Mouse (Mus musculus): ENCODE data around the gene Xlr3a. TPM values are rescaled to one million over a fixed set of nuclear protein-coding genes. Genes with fewer than 3 reads are reported as not detected.
"Not testable (repeated sequence)": the region's sequence is repeated elsewhere in the genome, so short reads cannot be mapped to it uniquely, and the experiment has no call there.

Gene Xlr3a
- 1 to 10 TPM in 3 of 4 experiments, under 1 TPM in 1; 0.31 to 5.1 (median 3.3) TPM for total RNA-seq (2022)

DNA sequence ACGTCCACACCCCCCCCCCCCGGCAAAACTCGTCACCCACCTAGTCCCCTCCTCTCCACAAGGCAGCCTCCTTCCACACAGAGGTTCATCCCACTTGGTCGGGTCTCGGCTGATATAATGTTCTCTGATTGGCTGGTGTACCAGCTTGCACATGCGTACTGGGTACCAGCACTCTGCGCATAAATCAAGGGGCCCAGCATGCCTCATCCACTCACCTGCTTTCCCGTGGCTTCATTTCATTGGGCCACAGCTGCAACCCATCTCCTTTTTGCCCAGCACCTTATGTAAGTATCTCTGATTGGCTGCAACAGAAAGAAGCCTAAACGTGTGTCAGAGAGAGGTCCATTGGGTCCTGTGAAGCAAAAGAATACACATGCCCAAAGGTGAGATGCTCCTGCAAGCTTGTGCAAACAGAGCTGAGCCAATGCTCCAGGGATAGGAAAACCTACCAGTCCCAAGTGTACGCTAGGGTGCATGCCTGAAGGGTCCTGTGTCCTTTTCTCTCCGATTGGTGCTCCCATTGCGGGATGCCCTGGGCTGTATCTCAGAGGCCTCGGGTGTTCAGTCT is at the start of gene Xlr3a:
Xlr3a (minus strand) TSS at position 155 of the 568 bp plus-strand sequence.
- not testable (repeated sequence) for DNase-seq

DNA sequence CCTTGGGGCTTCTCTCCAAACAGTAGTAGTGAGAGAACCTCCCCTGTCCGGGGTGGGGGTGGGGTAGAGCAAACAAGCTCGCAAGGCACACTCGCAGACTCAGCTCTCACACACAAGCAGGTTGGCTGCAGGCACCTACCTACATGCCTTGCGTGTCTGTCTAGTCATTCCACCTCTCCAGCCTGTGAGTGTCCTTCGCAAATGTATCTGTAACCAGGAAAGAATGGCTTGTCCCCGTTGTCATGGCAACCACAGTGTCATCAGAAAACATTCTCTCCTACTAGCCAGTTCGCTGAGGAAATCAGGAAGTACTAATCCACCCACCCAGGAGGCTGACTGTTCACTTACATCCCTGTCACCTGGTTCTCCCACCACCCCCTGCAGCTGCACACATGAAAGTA is 46.3 kb upstream of the Xlr3a start:
- not testable (repeated sequence) for DNase-seq

DNA sequence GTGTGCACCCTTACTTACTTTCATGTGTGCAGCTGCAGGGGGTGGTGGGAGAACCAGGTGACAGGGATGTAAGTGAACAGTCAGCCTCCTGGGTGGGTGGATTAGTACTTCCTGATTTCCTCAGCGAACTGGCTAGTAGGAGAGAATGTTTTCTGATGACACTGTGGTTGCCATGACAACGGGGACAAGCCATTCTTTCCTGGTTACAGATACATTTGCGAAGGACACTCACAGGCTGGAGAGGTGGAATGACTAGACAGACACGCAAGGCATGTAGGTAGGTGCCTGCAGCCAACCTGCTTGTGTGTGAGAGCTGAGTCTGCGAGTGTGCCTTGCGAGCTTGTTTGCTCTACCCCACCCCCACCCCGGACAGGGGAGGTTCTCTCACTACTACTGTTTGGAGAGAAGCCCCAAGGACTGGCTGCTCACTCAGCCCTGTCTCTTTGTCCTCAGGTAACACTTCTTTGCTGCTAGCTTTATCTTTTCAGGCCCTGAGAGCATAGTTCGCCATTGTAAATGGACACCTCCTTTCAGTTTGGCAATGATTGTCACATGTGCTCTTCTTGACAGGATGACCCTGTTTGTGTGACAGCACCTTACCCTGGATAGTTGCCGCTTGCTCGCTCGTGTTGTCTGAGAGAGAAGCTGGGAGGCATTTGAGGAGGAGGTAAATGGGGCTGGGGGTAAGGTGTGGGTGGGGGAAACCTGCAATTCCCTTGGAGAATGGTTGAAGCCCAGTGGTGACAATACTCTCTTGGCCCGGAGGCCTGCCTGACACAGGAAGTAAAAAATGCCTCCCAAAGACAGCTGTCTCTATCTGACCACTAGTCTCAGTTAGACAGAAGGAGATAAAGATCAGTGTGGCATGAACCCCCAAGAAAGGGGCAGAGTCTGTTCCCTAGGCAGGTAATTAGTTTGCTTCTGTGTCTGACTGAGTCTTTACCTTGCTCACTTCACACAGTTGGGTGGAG is 26.2 kb upstream of the Xlr3a start:
- not testable (repeated sequence) for DNase-seq

DNA sequence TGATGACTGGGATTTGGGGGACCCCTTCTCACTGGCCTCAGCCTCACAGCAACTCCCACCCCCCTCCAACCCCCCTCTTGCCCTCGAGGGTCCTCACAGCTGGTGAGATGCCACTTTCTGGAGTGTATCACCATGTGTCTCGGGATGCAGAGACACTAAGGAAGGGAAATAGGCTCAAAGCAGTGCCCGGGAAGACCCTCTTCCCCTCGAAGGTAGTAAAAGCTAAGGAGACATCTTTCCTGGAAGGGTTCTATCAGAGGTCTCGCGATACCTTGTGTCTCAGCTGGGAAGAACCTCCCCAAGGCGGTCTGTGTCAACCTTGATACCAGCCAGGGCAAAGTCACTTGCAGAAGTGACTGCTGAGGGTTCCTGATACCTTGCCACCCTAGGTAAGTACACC is 19.9 kb upstream of the Xlr3a start, which contains the start of gene Gm14685:
Gm14685 (plus strand) TSS at position 301 of the 400 bp plus-strand sequence.
- DNase-seq: not testable (repeated sequence)

DNA sequence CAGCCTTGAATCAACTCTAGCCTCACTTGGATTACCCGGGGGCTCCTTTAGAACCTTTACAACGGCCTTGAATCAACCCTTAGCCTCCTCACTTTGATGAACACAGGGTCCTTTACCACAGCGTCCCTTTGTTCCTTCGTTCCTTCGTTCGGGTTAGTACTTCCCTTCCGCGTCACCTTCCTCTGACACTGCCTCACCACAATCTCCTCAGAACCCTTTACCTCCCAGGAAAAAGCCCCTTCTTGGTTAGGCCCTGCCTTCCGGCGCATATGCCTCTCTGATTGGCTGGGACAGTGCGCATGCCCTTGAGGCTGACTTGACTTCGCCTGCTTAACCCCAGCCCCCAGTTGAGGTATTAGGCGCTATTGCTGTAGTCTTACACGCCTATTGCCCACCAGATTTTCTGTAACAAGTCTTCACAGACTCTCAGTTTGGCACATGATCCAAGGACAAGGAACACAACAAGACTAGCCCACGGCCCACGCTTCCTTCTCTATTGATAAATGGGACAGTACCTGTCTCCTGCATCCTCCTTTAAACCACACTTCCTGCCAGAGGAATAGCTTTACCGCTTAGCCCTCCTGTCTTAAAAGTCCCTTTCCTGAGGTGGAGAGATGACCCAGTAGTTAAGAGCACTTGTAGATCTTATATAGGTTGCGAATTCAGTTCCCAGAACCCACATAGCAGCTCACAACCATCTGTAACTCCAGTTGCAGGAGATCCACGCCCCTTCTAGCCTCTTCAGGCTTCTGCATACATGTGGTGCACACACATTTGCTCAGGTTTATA is 14.4 kb downstream of the Xlr3a start, which contains the start of gene Xlr4a:
Xlr4a (minus strand) TSS at position 212 of the 789 bp plus-strand sequence.
- DNase-seq: not testable (repeated sequence)

DNA sequence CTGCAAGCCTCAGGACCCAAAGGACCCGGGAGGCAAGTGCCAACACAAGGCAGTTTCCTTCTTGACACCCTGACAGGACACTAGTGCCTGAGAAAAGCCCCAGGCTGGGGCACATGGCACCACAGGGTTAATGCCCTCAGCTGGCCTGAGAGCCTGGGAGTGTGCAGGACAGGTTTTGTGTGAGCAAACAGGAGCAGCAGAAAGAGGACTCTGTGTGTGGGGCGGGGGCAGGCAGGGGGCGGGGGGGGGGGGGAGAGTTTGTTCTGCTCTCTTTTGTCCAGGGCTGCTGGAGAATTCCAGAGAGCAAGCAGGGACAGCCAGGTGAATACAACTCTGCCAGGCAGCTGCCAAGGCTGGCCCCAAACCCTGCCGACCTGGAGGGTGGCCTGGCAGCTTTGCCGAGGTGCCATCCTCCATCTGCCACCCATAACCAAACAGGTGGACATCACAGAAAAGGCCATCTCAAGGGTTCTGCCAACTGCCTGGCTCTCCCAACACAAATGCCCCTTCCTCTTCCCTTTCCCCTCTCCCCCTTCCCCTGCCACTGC is 30.1 kb downstream of the Xlr3a start:
- DNase-seq: not testable (repeated sequence)

DNA sequence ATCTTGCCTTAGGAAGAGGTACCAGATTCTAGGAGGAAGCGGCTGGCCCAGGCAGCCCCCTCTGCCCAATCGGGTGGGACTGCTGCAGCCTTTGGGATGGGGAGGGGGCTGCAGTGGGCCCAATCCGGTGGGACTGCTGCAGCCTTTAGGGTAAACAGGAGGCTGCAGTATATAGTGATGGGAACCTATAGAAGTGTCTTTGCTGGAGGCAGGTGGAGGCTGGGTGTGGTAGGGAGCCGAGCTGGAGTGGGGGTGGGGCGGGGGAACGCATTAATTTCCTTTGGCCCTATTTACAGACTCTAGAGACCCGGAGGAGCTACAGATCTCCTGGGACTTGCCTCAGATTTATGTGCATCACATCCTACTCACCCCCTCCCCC is 32.5 kb downstream of the Xlr3a start, which contains the start of gene Pnma3:
Pnma3 (plus strand) TSS at position 373 of the 379 bp plus-strand sequence.
- DNase-seq: no peak

DNA sequence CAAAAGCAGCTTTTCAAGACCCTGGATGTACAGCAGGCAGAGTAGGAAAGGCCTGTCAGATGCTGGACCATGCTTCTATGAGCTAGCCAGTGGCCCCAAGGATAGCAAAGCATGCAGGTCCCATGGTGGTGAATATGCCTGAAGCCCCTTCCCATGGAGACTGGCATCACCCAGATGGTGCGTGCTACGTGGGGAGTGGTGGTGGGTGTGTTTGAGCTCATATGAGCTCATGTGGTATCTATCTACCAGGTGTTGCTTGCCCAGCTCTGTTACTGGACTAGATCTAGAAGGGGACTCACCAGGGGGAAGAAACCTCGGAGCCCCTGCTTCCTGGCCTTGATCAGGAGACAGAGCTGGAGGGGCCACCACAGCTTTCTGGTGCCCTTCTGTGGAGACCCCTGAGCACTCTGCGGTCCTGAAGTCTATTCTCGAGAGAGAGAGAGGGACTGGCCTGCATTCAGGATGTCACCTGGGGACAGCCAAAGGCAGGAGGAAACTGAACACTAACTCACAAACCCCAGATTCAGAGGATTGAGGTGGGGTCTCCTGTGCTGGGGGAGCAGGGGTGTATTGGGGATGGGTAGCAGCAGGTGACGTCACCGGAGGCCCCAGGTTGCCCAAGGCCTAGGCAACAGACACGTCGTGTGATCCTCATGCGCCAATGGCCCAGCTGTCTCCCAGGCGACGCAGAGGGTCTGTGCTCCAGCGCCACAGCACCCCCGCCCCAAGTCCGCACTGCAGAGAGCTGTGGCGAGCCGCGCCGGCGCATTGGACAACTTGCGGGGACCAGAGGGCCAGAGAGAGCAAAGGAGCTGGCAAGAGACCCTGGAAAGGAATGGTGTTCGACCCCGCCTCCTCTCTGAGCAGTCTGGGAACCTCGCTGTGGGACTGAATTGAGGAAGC is 33.1 kb downstream of the Xlr3a start:
- no peak for DNase-seq

DNA sequence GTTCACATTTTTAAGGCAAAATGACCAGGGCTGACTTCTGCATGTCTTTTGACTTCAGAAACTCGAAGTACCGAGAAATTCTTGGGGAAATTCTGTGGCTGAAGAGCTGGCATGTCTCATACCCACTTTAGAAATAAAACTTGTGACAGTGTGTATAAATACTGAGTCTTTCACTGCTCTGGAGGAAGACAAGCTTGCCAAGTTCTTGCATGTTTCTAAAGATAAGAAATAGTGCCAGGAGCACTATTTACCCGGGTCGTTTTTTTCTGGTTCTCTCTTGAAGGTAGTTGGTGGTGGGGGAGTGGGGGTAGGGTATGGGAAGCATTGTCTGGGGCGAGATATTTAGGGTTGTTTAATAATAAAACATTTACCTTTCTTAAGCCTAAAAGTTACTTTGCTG is 34.6 kb downstream of the Xlr3a start:
- DNase-seq: no peak

DNA sequence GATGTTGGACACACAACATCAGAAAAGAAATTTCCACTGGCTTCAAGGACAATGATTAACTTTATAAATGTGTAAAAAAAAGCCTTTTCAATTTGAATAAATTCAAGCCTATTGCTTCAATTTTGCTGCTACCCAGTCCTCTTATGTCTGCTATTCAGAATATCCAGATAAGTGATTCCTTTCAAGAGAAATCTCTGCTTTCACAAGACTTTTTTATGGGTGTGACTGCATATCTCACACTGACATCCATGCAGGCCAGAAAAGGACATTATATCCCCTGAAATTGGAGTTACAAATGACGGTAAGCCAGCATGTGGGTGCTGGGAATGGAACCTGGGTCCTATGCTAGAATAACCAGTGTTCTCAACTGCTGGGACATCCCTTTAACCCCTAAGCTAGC is 35.4 kb downstream of the Xlr3a start:
- no peak for DNase-seq

DNA sequence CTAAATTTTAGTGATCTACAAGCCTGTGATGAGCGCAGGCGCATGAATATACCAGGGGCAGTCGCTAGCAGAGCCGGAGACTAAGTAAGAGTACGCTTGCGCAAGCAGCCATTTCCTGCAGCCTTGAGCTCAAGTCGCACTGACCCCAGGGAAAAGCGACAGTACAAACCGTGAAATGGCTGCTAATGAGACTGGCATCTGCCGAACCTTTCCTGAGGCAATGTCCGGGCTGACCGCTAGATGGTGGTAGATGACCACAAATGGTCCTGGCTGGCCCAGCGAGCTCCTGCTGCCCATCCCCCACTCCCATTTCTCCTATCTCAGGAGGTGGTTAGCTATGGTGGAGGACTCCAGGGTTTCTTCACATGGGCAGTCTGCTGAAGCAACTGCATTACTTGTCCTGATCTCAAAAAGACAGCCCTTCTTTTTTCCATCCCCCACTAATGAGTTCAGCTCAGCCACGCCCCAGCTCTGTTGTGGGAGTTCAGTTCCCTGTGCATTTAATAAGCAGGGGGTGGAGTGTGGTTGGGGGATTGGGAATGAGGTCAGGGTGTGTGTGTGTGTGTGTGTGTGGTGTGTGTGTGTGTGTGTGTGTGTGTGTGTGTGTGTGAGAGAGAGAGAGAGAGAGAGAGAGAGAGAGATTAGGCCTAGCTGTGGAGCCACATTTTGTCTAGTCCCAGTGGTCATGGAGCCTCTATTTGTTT is 42.9 kb downstream of the Xlr3a start:
- peak; percentile 84 for DNase-seq

DNA sequence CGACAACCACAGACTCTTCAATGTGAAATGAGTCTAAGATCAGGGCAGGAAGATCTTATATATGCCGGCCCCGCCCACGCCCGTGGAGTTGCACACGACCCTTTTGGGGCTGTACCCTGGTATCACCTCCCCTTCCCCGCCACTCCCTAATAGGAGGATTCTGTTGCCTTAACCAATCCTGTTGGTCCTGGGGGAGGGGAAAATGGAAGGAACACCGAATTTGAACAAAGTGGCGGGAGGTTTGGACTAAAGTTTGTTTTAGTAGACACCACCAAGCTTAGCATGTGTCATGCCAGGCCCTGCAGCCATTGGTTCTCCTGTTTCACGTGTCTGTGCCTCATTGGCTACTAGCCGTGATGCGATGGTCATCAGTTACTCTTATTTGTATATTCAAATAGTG is 57.2 kb downstream of the Xlr3a start:
- no peak for DNase-seq

DNA sequence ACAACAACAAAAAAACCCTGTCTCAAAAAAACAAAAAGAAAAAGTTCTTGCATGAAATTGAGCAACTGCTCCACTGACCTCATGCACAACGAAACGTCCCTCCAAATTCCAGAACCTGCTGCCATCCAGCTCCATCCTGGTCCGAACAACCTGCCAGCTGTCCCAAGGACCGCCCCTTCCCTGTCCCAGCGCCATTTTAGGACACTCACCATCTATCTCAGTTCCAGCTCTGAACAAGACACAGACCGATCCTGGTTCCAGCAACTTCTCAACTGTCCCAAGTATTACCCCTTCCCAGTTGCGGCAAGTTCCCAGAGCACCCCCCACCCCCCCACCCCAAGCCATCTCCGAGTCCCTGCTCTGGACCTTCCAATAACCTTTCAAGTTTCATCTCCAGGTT is 58.1 kb downstream of the Xlr3a start:
- no peak for DNase-seq

DNA sequence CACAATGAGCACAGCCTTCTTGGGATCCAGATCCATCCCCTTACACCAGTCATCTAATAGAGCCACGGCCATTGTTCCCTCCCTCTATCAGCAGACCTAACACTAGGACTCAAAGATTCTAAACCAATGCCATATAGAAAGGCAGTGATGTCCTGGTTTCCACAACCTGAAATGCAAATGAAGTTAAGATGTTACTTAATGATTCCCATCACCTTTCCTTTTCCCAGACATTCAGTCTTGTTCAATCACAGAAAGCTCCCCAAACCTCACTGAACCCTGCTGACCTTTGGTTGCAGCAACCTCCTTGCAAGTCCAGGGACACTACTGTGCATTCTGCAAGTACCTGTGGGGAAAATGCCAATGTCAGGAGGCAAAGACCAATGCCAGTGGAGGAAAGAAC is 59.9 kb downstream of the Xlr3a start, which contains the start of gene Pnma5:
Pnma5 (minus strand) TSS at position 101 of the 400 bp plus-strand sequence.
- DNase-seq: no peak

Other genes starting within 250 kb of the Xlr3a start
- gene Cetn2, start 178.7 kb downstream of the Xlr3a start, total RNA-seq (2022): 10 to 100 TPM; 46.3 to 58.9 (median 52.7) TPM
- gene Nsdhl, start 178.5 kb downstream of the Xlr3a start, total RNA-seq (2022): 10 to 100 TPM; 28.4 to 40.3 (median 31.8) TPM
- 1 to 10 TPM; 1.6 to 3.2 (median 2.2) TPM for gene Zfp185, start 109.8 kb downstream of the Xlr3a start, total RNA-seq (2022)
- gene Pnma5, start 60.0 kb downstream of the Xlr3a start, total RNA-seq (2022): under 1 TPM; 0.18 to 0.51 (median 0.42) TPM
- gene Pnma3, start 32.3 kb downstream of the Xlr3a start, total RNA-seq (2022): under 1 TPM; 0.20 to 1.00 (median 0.65) TPM
- 1 to 10 TPM in 3 of 4 experiments, under 1 TPM in 1; 0.20 to 9.6 (median 1.4) TPM for gene Xlr4a, start 14.6 kb downstream of the Xlr3a start, total RNA-seq (2022)
- not detected for gene Gm14685, start 20.0 kb upstream of the Xlr3a start, total RNA-seq (2022)
- gene Xlr5b, start 51.7 kb upstream of the Xlr3a start, total RNA-seq (2022): not detected
- under 1 TPM in 1 of 4 experiments, not detected in 3; 0.13 TPM for gene DXBay18, start 52.4 kb upstream of the Xlr3a start, total RNA-seq (2022)
- gene Spin2d, start 79.9 kb upstream of the Xlr3a start, total RNA-seq (2022): not detected
- 10 to 100 TPM in 2 of 4 experiments, 1 to 10 TPM in 2; 2.5 to 34.0 (median 13.8) TPM for gene Xlr3b, start 95.1 kb upstream of the Xlr3a start, total RNA-seq (2022)
- gene Xlr4b, start 117.2 kb upstream of the Xlr3a start, total RNA-seq (2022): 1 to 10 TPM in 2 of 4 experiments, not detected in 2; 1.9 to 2.6 TPM
- gene F8a, start 131.2 kb upstream of the Xlr3a start, total RNA-seq (2022): 10 to 100 TPM in 3 of 4 experiments, 1 to 10 TPM in 1; 9.7 to 11.8 (median 11.6) TPM
- 1 to 10 TPM in 2 of 4 experiments, not detected in 2; 1.4 to 5.8 TPM for gene Xlr4c, start 146.0 kb upstream of the Xlr3a start, total RNA-seq (2022)
- not detected for gene Xlr3c, start 168.3 kb upstream of the Xlr3a start, total RNA-seq (2022)
- not detected for gene Xlr5a, start 195.9 kb upstream of the Xlr3a start, total RNA-seq (2022)
- not detected for gene Xlr5c, start 195.9 kb upstream of the Xlr3a start, total RNA-seq (2022)
- gene Gm45015, start 239.7 kb upstream of the Xlr3a start, total RNA-seq (2022): not detected
- 10 to 100 TPM; 21.8 to 25.4 (median 22.7) TPM for gene Zfp275, start 245.5 kb upstream of the Xlr3a start, total RNA-seq (2022)

All from adrenal gland, adult 8-10 months (tissue).